Mouse (Mus musculus) G1E (cell line): ENCODE data around the gene Hpcal1. TPM values are rescaled to one million over a fixed set of nuclear protein-coding genes. Genes with fewer than 3 reads are reported as not detected.

Source experiments
- ATAC-seq: 2 replicates; pipeline ENCODE4 v1.8.0; 2016; ENCODE audit warnings: mild to moderate bottlenecking; ENCODE audit not compliant: insufficient number of reproducible peaks, poor library complexity, low FRiP score, severe bottlenecking; ENCODE audit errors: extremely low read depth
- DNase-seq: peaks from one replicate; pipeline ENCODE4 v3.0.0; 2012; ENCODE audit warnings: low spot score
- H3K27me3 ChIP-seq: 2 replicates; pipeline ENCODE4 v1.6.1; 2012; ENCODE audit warnings: mild to moderate bottlenecking, low read length, inconsistent platforms; ENCODE audit not compliant: insufficient read depth
- H3K36me3 ChIP-seq: replicated peaks from 2 replicates; pipeline ENCODE3; 2012; ENCODE audit warnings: mild to moderate bottlenecking, inconsistent platforms
- H3K4me1 ChIP-seq: 2 replicates; pipeline ENCODE4 v1.6.1; 2012; ENCODE audit warnings: low read depth, low read length, inconsistent platforms, mixed read lengths; ENCODE audit not compliant: insufficient read depth
- H3K4me3 ChIP-seq: 2 replicates; pipeline ENCODE4 v1.5.1; 2012; ENCODE audit warnings: low read depth, mild to moderate bottlenecking, inconsistent platforms, low read length, moderate library complexity, mixed read lengths
- H3K9me3 ChIP-seq: replicated peaks from 2 replicates; pipeline ENCODE4 v1.6.1; 2012; ENCODE audit warnings: inconsistent platforms
- CTCF ChIP-seq: IDR thresholded peaks from 2 replicates; pipeline ENCODE4 v1.5.1; 2012; ENCODE audit warnings: low read depth, low read length, inconsistent platforms, mixed read lengths
- GATA1 ChIP-seq: IDR thresholded peaks from 2 replicates; pipeline ENCODE4 v1.6.1; 2012; ENCODE audit warnings: borderline replicate concordance, low read length, inconsistent platforms, mixed read lengths
- GATA2 ChIP-seq: IDR thresholded peaks from 2 replicates; pipeline ENCODE4 v1.6.1; 2012; ENCODE audit warnings: low read depth, low read length, inconsistent platforms, borderline replicate concordance
- POLR2AphosphoS5 ChIP-seq: IDR thresholded peaks from 2 replicates; pipeline ENCODE4 v1.6.1; 2012; ENCODE audit warnings: low read depth, low read length, inconsistent platforms; ENCODE audit not compliant: insufficient replicate concordance
- TAL1 ChIP-seq: conservative IDR thresholded peaks from 2 replicates; pipeline ENCODE4 v1.6.1; 2012; ENCODE audit warnings: low read depth, low read length, inconsistent platforms, mixed read lengths
- polyA plus RNA-seq: library from polyadenylated mRNA; stranded (reverse); fragments of >175 nt; gene quantifications from 2 replicates; pipeline ENCODE4 v1.2.3, GENCODE M21; 2012
- total RNA-seq, 2 experiments: library from RNA; stranded (forward) in 1 of 2; stranded (reverse) in 1 of 2; fragments of 200-1000 nt in 1 of 2; fragments of >200 nt in 1 of 2; fragmentation: Nextera tagmentation in 1 of 2; gene quantifications; 2 replicates each; pipeline ENCODE4 v1.2.3; 2014 to 2017

The Hpcal1 gene
- total and polyA plus RNA-seq, 3 experiments = not detected

DNA sequence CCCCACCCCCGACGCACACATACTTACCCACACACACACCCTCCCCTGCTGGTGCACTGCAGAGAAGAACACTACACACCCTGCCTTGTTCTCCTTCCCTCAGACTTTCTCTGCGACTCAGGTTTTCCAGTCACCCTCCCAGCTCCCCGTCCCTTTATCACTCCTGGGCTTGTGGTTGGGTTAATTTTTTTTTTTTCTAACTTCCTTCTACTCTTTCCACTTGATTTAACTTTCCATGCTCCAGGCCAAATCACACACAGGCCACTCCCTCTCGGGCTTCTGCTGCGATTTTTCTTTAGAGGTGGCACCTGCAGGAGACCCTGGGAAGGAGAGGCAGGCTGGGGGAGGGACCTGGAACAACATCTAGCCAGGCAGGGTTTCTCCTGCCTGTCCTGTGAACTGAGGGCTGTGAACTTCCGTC, 24.7 kb upstream of the Hpcal1 start:
- Histone ChIP-seq H3K27me3 (no peaks in the 10 kb centered on the region), H3K4me3 (no peak overlapping the region), H3K4me1 (no peaks in the 10 kb centered on the region), H3K9me3 (peaks cover 7% of the 10 kb centered on the region; the same call in 1 of the 2 replicates), H3K36me3 (no peaks in the 10 kb centered on the region)
- TF ChIP-seq CTCF = no peak
- no peak for TF ChIP-seq GATA2
- TF ChIP-seq GATA1 = no peak
- TF ChIP-seq TAL1 = no peak
- no peak for TF ChIP-seq POLR2AphosphoS5
- DNase-seq (no peak), ATAC-seq (no peak)

DNA sequence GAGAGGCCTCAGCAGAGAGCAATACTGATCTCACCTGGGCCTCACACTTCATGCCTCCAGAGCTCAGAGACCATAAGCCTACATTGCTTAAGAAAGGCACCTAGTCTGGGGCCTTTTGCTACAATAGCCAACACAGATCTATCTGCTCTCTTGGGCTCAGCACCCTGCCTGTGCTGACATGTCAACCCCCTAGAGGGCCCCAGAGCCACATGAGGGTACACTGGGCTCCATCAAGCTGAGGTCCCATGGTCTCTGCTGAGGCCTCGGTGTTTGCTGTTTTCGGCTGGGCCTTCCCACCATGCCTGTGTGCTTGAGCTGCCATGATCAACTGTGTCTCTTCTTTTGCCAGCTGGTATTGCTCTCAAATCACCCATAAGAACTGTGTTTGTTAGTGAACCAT, 24.0 kb upstream of the Hpcal1 start:
- H3K27me3 ChIP-seq = no peaks in the 10 kb centered on the region
- ATAC-seq = no peak
- DNase-seq = no peak
- TF ChIP-seq POLR2AphosphoS5 = no peak
- TF ChIP-seq CTCF = no peak
- TF ChIP-seq GATA2 = no peak
- no peak for TF ChIP-seq GATA1
- no peak for TF ChIP-seq TAL1
- no peaks in the 10 kb centered on the region for H3K36me3 ChIP-seq
- no peak overlapping the region for H3K4me3 ChIP-seq
- peaks cover 7% of the 10 kb centered on the region; the same call in 1 of the 2 replicates for H3K9me3 ChIP-seq
- H3K4me1 ChIP-seq = no peaks in the 10 kb centered on the region

DNA sequence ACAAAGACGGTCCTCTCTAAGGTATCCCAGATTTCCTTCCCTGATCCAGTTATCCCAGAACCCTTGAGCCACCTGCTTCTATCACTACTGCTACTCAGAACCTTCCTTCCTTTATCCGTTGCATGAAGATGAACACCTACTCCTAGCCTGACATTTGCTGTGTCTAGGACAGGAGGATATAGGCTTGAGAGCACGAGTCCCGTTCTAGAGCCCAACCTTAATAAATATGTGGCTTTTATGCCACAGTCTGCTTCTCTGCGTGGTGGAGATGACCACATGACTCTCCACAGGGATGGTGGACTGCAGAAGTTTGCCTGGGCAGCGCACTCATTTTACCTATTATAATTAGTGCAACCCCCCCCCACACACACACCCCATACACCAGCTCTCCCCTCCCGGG, 16.9 kb upstream of the Hpcal1 start:
- ATAC-seq = no peak
- Histone ChIP-seq H3K36me3 (no peaks in the 10 kb centered on the region), H3K27me3 (no peaks in the 10 kb centered on the region), H3K4me3 (no peak overlapping the region), H3K9me3 (peaks cover 5% of the 10 kb centered on the region), H3K4me1 (no peaks in the 10 kb centered on the region)
- DNase-seq = no peak
- TF ChIP-seq GATA2 (no peak), GATA1 (no peak), POLR2AphosphoS5 (no peak), CTCF (no peak), TAL1 (no peak)

DNA sequence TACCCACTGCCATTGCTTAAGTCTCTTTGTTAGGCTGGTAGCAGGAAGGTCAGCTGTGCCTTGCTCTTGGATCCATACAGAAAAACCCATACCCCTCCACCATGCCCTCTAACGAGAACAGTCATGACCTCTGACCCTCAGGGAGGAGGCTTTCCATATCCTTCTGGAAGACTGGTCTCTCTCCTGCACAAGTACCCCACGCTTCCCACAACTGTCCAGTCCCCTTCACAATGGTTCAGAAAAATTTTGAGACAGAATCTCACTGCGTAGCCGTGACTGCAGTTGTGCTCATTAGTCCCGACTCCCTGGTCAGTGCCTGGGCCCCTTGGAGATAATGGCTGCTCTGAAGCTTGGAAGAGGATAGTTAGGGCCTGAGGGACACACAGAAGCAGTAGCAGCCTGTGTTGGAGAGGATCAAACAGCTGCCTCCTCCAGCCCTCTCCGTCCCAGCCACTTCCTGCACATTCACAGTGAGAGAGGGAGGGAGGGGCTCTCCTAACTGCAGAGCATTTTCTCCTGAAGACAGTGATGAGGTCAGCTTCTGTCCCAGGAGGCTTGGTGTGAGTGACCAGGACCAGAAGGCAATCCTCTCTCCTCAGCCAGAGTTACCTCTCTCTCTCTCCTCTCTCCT, 16.4 kb upstream of the Hpcal1 start:
- H3K4me3 ChIP-seq = no peak overlapping the region
- H3K27me3 ChIP-seq = no peaks in the 10 kb centered on the region
- H3K9me3 ChIP-seq = peaks cover 5% of the 10 kb centered on the region
- no peak for ATAC-seq
- H3K4me1 ChIP-seq = no peaks in the 10 kb centered on the region
- H3K36me3 ChIP-seq = no peaks in the 10 kb centered on the region
- TF ChIP-seq TAL1 = no peak
- TF ChIP-seq GATA2 = no peak
- no peak for TF ChIP-seq POLR2AphosphoS5
- TF ChIP-seq GATA1 = no peak
- no peak for TF ChIP-seq CTCF
- no peak for DNase-seq

DNA sequence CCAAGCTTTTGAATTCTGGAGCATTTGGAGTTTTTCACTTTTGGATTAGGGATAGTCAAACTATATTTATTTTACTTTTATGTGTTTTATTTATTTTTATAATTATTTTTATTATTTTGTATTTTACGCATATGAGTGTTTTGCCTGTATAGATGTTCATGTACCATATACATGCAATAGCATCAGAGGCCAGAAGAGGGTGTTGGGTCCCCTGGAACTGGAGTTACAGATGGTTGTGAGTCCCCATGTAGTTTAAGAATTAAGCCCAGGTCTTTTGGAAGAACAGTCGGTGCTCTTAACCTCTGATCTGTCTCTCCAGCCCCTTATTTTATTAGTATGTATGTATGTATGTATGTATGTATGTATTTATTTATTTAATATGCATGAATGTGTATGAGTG, 12.9 kb upstream of the Hpcal1 start:
- TF ChIP-seq GATA2 (no peak), GATA1 (no peak), TAL1 (no peak), POLR2AphosphoS5 (no peak), CTCF (no peak)
- Histone ChIP-seq H3K4me1 (no peaks in the 10 kb centered on the region), H3K36me3 (no peaks in the 10 kb centered on the region), H3K9me3 (peaks cover 3% of the 10 kb centered on the region), H3K27me3 (no peaks in the 10 kb centered on the region), H3K4me3 (no peak overlapping the region)
- DNase-seq (no peak), ATAC-seq (no peak)

DNA sequence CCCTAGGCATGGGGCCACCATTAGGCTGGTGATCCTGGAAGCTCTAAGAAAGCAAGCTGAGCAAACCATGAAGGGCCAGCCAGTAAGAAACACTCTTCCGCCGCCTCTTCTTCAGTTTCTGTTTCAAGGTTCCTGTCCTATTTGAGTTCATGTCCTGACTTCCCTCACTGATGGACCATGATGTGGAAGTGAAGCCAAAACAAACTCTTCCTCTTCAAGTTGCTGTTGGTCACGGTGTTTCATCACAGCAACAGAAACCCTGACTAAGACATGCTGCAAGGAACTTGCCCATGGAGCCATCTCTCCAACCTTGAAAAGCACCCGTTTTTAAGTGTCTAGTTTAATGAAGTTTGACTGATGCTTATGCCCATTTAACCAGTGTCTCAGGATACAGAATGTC, 11.1 kb upstream of the Hpcal1 start:
- no peak for ATAC-seq
- no peak for TF ChIP-seq GATA2
- TF ChIP-seq POLR2AphosphoS5 = no peak
- no peak for TF ChIP-seq CTCF
- no peak for TF ChIP-seq TAL1
- no peak for TF ChIP-seq GATA1

DNA sequence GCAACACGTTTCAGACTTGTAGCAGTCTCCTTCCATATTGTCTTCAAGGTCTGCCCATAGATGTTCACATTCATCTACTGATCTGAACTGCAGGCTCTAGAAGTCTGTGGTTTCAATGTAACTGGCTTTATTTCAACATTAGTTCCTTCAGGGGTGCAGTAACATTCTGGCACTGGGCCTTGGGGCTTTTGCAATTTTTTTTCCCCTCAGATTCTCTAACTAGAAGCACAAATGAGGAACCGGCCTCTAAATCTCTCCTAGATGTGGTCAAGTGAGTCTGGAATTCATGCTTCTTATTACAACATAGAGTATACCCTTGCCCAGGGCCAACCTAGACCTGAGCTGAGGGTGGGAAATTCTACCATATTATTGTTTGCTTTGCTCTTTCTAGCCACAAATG, 8.5 kb upstream of the Hpcal1 start:
- H3K4me1 ChIP-seq = no peaks in the 10 kb centered on the region
- peaks cover 3% of the 10 kb centered on the region for H3K9me3 ChIP-seq
- no peaks in the 10 kb centered on the region for H3K27me3 ChIP-seq
- no peaks in the 10 kb centered on the region for H3K36me3 ChIP-seq
- ATAC-seq = no peak
- no peak overlapping the region for H3K4me3 ChIP-seq
- DNase-seq = no peak
- TF ChIP-seq CTCF (no peak), GATA1 (no peak), GATA2 (no peak), POLR2AphosphoS5 (no peak), TAL1 (no peak)

More for the DNA sequence above, 11.1 kb upstream of the Hpcal1 start:
- no peak for DNase-seq
- Histone ChIP-seq H3K9me3 (peaks cover 3% of the 10 kb centered on the region), H3K4me3 (no peak overlapping the region), H3K36me3 (no peaks in the 10 kb centered on the region), H3K27me3 (no peaks in the 10 kb centered on the region), H3K4me1 (no peaks in the 10 kb centered on the region)
